Mouse (Mus musculus): ENCODE measurements at regions not wholly inside any gene's neighbourhood (a gene's known extent, or its start where the extent isn't known, plus 50 kb on each side); places are given as distances from the start of the nearest gene placed in this dataset.

GRCm38 (mm10) chr2:133020173-133020837 lies 74.6 kb upstream of the Fermt1 start:
- Histone ChIP-seq H3K9ac (replicated peaks; ENCODE audit: low read depth, low read length) (0 out of 2 replicates have a peak overlapping the region, but pooled peaks have one; percentile 27), H3K9me3 (ENCODE audit: control insufficient read depth, low read length) (no peaks in the 10 kb centered on the region), H3K27ac (ENCODE audit: low read length) (no peak overlapping the region), H3K4me3 (replicated peaks; ENCODE audit: low read length) (no peak overlapping the region), H3K36me3 (ENCODE audit: control insufficient read depth, insufficient read depth) (no peaks in the 10 kb centered on the region), H3K4me1 (replicated peaks; ENCODE audit: control insufficient read depth, insufficient read depth, low read length) (no peaks in the 10 kb centered on the region), H3K27me3 (replicated peaks; ENCODE audit: control insufficient read depth, insufficient read depth, low read length) (no peaks in the 10 kb centered on the region), H3K4me2 (ENCODE audit: low read length) (peak overlapping the region; percentile 42)
- WGBS: 18% methylated on average over 11 of the region's 11 CpGs
- peak; percentile 93 for ATAC-seq

- 89% methylated on average over 3 of the region's 3 CpGs for WGBS
- no peaks in the 10 kb centered on the region for H3K9me3 ChIP-seq (ENCODE audit: control insufficient read depth, low read length)
- H3K27ac ChIP-seq (ENCODE audit: low read length): no peak overlapping the region
- no peaks in the 10 kb centered on the region for H3K36me3 ChIP-seq (ENCODE audit: control insufficient read depth, insufficient read depth)
- H3K4me1 ChIP-seq (replicated peaks; ENCODE audit: control insufficient read depth, insufficient read depth, low read length): no peaks in the 10 kb centered on the region
- H3K4me2 ChIP-seq (ENCODE audit: low read length): no peak overlapping the region
- H3K27me3 ChIP-seq (replicated peaks; ENCODE audit: control insufficient read depth, insufficient read depth, low read length): no peaks in the 10 kb centered on the region
- no peak for ATAC-seq
- no peak overlapping the region for H3K9ac ChIP-seq (replicated peaks; ENCODE audit: low read depth, low read length)
- H3K4me3 ChIP-seq (replicated peaks; ENCODE audit: low read length): no peak overlapping the region
These were observed 75.5 kb upstream of the Fermt1 start for GRCm38 (mm10) chr2:133021244-133021643.

- H3K9me3 ChIP-seq (ENCODE audit: control insufficient read depth, low read length): no peaks in the 10 kb centered on the region
- WGBS: 32% methylated on average over 2 of the region's 2 CpGs
- no peak overlapping the region for H3K27ac ChIP-seq (ENCODE audit: low read length)
- H3K4me1 ChIP-seq (replicated peaks; ENCODE audit: control insufficient read depth, insufficient read depth, low read length): no peaks in the 10 kb centered on the region
- ATAC-seq: peak; percentile 74; the same call in 1 of the 2 replicates
- H3K4me2 ChIP-seq (ENCODE audit: low read length): no peak overlapping the region
- H3K4me3 ChIP-seq (replicated peaks; ENCODE audit: low read length): no peak overlapping the region
- no peak overlapping the region for H3K9ac ChIP-seq (replicated peaks; ENCODE audit: low read depth, low read length)
- no peaks in the 10 kb centered on the region for H3K36me3 ChIP-seq (ENCODE audit: control insufficient read depth, insufficient read depth)
- no peaks in the 10 kb centered on the region for H3K27me3 ChIP-seq (replicated peaks; ENCODE audit: control insufficient read depth, insufficient read depth, low read length)
These were observed 81.3 kb upstream of the Fermt1 start for GRCm38 (mm10) chr2:133027038-133027437.

- Histone ChIP-seq H3K4me1 (replicated peaks; ENCODE audit: control insufficient read depth, insufficient read depth, low read length) (no peaks in the 10 kb centered on the region), H3K9me3 (ENCODE audit: control insufficient read depth, low read length) (no peaks in the 10 kb centered on the region), H3K4me3 (replicated peaks; ENCODE audit: low read length) (no peak overlapping the region), H3K36me3 (ENCODE audit: control insufficient read depth, insufficient read depth) (no peaks in the 10 kb centered on the region), H3K4me2 (ENCODE audit: low read length) (no peak overlapping the region), H3K27ac (ENCODE audit: low read length) (no peak overlapping the region), H3K27me3 (replicated peaks; ENCODE audit: control insufficient read depth, insufficient read depth, low read length) (no peaks in the 10 kb centered on the region), H3K9ac (replicated peaks; ENCODE audit: low read depth, low read length) (no peak overlapping the region)
- 75% methylated on average over 3 of the region's 3 CpGs for WGBS
- ATAC-seq: no peak
These were observed 89.7 kb upstream of the Fermt1 start for GRCm38 (mm10) chr2:133035421-133035820.

GRCm38 (mm10) chr2:133040708-133041107 lies 95.0 kb upstream of the Fermt1 start:
- H3K4me2 ChIP-seq (ENCODE audit: low read length): no peak overlapping the region
- no peak overlapping the region for H3K4me3 ChIP-seq (replicated peaks; ENCODE audit: low read length)
- H3K27me3 ChIP-seq (replicated peaks; ENCODE audit: control insufficient read depth, insufficient read depth, low read length): no peaks in the 10 kb centered on the region
- no peaks in the 10 kb centered on the region for H3K9me3 ChIP-seq (ENCODE audit: control insufficient read depth, low read length)
- H3K27ac ChIP-seq (ENCODE audit: low read length): no peak overlapping the region
- 97% methylated on average over 1 of the region's 1 CpGs for WGBS
- H3K4me1 ChIP-seq (replicated peaks; ENCODE audit: control insufficient read depth, insufficient read depth, low read length): no peaks in the 10 kb centered on the region
- ATAC-seq: no peak
- no peaks in the 10 kb centered on the region for H3K36me3 ChIP-seq (ENCODE audit: control insufficient read depth, insufficient read depth)
- H3K9ac ChIP-seq (replicated peaks; ENCODE audit: low read depth, low read length): no peak overlapping the region

- Histone ChIP-seq H3K27me3 (replicated peaks; ENCODE audit: control insufficient read depth, insufficient read depth, low read length) (no peaks in the 10 kb centered on the region), H3K27ac (ENCODE audit: low read length) (no peak overlapping the region), H3K4me2 (ENCODE audit: low read length) (no peak overlapping the region), H3K36me3 (ENCODE audit: control insufficient read depth, insufficient read depth) (no peaks in the 10 kb centered on the region), H3K9me3 (ENCODE audit: control insufficient read depth, low read length) (no peaks in the 10 kb centered on the region), H3K4me3 (replicated peaks; ENCODE audit: low read length) (no peak overlapping the region), H3K4me1 (replicated peaks; ENCODE audit: control insufficient read depth, insufficient read depth, low read length) (0 out of 2 replicates have a peak, but pooled peaks cover 3% of the 10 kb centered on the region), H3K9ac (replicated peaks; ENCODE audit: low read depth, low read length) (no peak overlapping the region)
- peak; percentile 65 for ATAC-seq
- WGBS: 61% methylated on average over 11 of the region's 11 CpGs
These were observed 132.1 kb upstream of the Fermt1 start for GRCm38 (mm10) chr2:133077698-133078356.

- ATAC-seq: no peak
- WGBS: 93% methylated on average over 7 of the region's 7 CpGs
These were observed 145.3 kb upstream of the Fermt1 start for GRCm38 (mm10) chr2:133090976-133091375.

GRCm38 (mm10) chr2:133113642-133114041 lies 167.9 kb upstream of the Fermt1 start:
- H3K9ac ChIP-seq (replicated peaks; ENCODE audit: low read depth, low read length): no peak overlapping the region
- ATAC-seq: peak; percentile 50; the same call in 1 of the 2 replicates
- no peak overlapping the region; the same call in 1 of the 2 replicates for H3K4me2 ChIP-seq (ENCODE audit: low read length)
- no peaks in the 10 kb centered on the region for H3K27me3 ChIP-seq (replicated peaks; ENCODE audit: control insufficient read depth, insufficient read depth, low read length)
- WGBS: 23% methylated on average over 10 of the region's 10 CpGs
- no peaks in the 10 kb centered on the region for H3K36me3 ChIP-seq (ENCODE audit: control insufficient read depth, insufficient read depth)
- no peak overlapping the region for H3K27ac ChIP-seq (ENCODE audit: low read length)
- no peak overlapping the region for H3K4me3 ChIP-seq (replicated peaks; ENCODE audit: low read length)
- H3K9me3 ChIP-seq (ENCODE audit: control insufficient read depth, low read length): no peaks in the 10 kb centered on the region
- 0 out of 2 replicates have a peak, but pooled peaks cover 2% of the 10 kb centered on the region for H3K4me1 ChIP-seq (replicated peaks; ENCODE audit: control insufficient read depth, insufficient read depth, low read length)

More at GRCm38 (mm10) chr2:133090976-133091375, 145.3 kb upstream of the Fermt1 start:
- no peaks in the 10 kb centered on the region for H3K27me3 ChIP-seq (replicated peaks; ENCODE audit: control insufficient read depth, insufficient read depth, low read length)
- no peak overlapping the region for H3K4me2 ChIP-seq (ENCODE audit: low read length)
- H3K27ac ChIP-seq (ENCODE audit: low read length): no peak overlapping the region
- H3K9me3 ChIP-seq (ENCODE audit: control insufficient read depth, low read length): no peaks in the 10 kb centered on the region
- H3K9ac ChIP-seq (replicated peaks; ENCODE audit: low read depth, low read length): no peak overlapping the region
- no peaks in the 10 kb centered on the region for H3K4me1 ChIP-seq (replicated peaks; ENCODE audit: control insufficient read depth, insufficient read depth, low read length)
- no peaks in the 10 kb centered on the region for H3K36me3 ChIP-seq (ENCODE audit: control insufficient read depth, insufficient read depth)
- H3K4me3 ChIP-seq (replicated peaks; ENCODE audit: low read length): no peak overlapping the region

GRCm38 (mm10) chr2:133118651-133119050 lies 172.9 kb upstream of the Fermt1 start:
- H3K4me3 ChIP-seq (replicated peaks; ENCODE audit: low read length): no peak overlapping the region
- H3K27ac ChIP-seq (ENCODE audit: low read length): no peak overlapping the region
- no peaks in the 10 kb centered on the region for H3K27me3 ChIP-seq (replicated peaks; ENCODE audit: control insufficient read depth, insufficient read depth, low read length)
- WGBS: 91% methylated on average over 14 of the region's 14 CpGs
- no peaks in the 10 kb centered on the region for H3K36me3 ChIP-seq (ENCODE audit: control insufficient read depth, insufficient read depth)
- 0 out of 2 replicates have a peak, but pooled peaks cover 2% of the 10 kb centered on the region for H3K4me1 ChIP-seq (replicated peaks; ENCODE audit: control insufficient read depth, insufficient read depth, low read length)
- no peak overlapping the region for H3K4me2 ChIP-seq (ENCODE audit: low read length)
- H3K9me3 ChIP-seq (ENCODE audit: control insufficient read depth, low read length): no peaks in the 10 kb centered on the region
- no peak overlapping the region for H3K9ac ChIP-seq (replicated peaks; ENCODE audit: low read depth, low read length)
- no peak for ATAC-seq
